Mouse (Mus musculus) ES-E14 (cell line): ENCODE measurements around the gene Ctns.

Experiments
- CHD2 ChIP-seq: IDR thresholded peaks from 2 replicates; pipeline ENCODE4 v1.6.1; 2014; ENCODE audit warnings: mild to moderate bottlenecking, low read depth, low read length, inconsistent platforms
- HCFC1 ChIP-seq: IDR thresholded peaks from 2 replicates; pipeline ENCODE4 v1.6.1; 2012; ENCODE audit warnings: low read length, inconsistent platforms, borderline replicate concordance; ENCODE audit not compliant: insufficient read depth
- MAFK ChIP-seq: IDR thresholded peaks from 2 replicates; pipeline ENCODE4 v1.6.1; 2014; ENCODE audit warnings: mild to moderate bottlenecking, low read depth, low read length, inconsistent platforms; ENCODE audit not compliant: insufficient read depth
- ZC3H11A ChIP-seq: IDR thresholded peaks from 2 replicates; pipeline ENCODE4 v1.6.1; 2012; ENCODE audit warnings: low read depth, mild to moderate bottlenecking, inconsistent platforms, low read length, borderline replicate concordance
- ZNF384 ChIP-seq: IDR thresholded peaks from 2 replicates; pipeline ENCODE4 v1.6.1; 2012; ENCODE audit warnings: low read depth, low read length, inconsistent platforms

DNA sequence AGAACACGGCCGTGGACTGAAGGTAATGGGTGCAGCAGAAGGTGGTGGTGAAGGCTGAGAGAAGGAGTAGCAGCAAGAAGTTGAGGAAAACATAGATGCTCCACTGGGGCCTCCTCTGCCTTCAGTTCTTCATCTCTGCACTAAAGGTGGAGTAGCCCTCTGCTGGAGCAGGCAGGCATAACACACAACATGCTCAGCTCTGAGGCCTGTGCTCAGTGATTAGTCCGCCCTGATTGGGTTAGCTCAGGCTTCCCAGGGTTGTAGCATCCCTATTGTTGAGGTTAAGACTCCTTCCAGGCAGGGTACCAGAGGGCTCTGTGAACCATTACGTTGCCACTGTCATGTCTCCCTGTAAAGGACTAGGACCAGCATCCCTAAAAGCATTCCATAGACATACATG is 29.6 kb downstream of the Ctns start:
- no peak for TF ChIP-seq CHD2
- TF ChIP-seq ZNF384 = no peak
- TF ChIP-seq HCFC1 = 0 out of 2 replicates have a peak, but pooled peaks have one; percentile 27
- 0 out of 2 replicates have a peak, but pooled peaks have one; percentile 42 for TF ChIP-seq ZC3H11A
- no peak for TF ChIP-seq MAFK
